Mouse (Mus musculus): ENCODE measurements around the gene Mfap1b.

DNA sequence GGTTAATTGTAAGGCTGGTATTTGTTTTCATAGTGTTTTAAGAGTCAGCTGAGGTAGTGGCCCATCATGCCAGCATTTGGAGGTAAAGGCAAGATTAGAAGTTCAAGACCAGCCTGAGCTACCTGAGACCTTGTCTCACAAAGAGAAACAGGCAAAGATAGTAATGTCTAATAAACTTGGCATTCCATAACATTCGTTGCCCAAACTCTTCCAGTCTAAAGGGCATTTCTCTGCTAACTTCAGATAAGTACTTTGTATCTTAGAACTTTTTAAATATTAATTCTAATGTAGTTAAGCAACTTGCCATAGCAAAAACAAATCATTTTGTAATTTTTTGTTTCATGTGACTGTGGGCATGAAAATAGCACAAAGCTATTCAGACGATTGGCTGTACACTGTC, 50.7 kb downstream of the Mfap1b start:
- TF ChIP-seq EP300 (optimal IDR thresholded peaks at IDR 0.05): no peak
- no peak for TF ChIP-seq CTCF (IDR thresholded peaks at IDR 0.05; ENCODE audit: low read depth)

Data from stomach, postnatal 0 days (tissue).